Mouse (Mus musculus) liver (tissue): ENCODE results near the gene Tmem198.

Experiments
- DNase-seq: peaks from one replicate; pipeline ENCODE4 v3.0.0-alpha.2; 2020; ENCODE audit warnings: mixed read lengths

Tmem198 gene

GRCm38 (mm10) chr1:75519576-75519975, 40.2 kb downstream of the Tmem198 start:
- no peak for DNase-seq

GRCm38 (mm10) chr1:75521321-75522031, 42.1 kb downstream of the Tmem198 start, which contains the start of gene Stk11ip:
Gene Stk11ip (plus strand): TSS chr1:75521529.
- DNase-seq: peak; percentile 93

GRCm38 (mm10) chr1:75524679-75525078, 45.3 kb downstream of the Tmem198 start:
- DNase-seq: no peak

GRCm38 (mm10) chr1:75530546-75530945, 51.2 kb downstream of the Tmem198 start:
- DNase-seq: no peak

- DNase-seq: no peak
Measured at GRCm38 (mm10) chr1:75532280-75533172, 53.2 kb downstream of the Tmem198 start.

- DNase-seq: no peak
Measured at GRCm38 (mm10) chr1:75533325-75534252, 54.3 kb downstream of the Tmem198 start.
